Mouse (Mus musculus) kidney, adult 2 months (tissue): ENCODE measurements at regions not wholly inside any gene's neighbourhood (a gene's known extent, or its start where the extent isn't known, plus 50 kb on each side); places are given as distances from the start of the nearest gene placed in this dataset.

Source experiments
- DNase-seq: peaks from one replicate; pipeline ENCODE4 v3.0.0; 2021
- H3K27ac ChIP-seq: fragments of 200-500 bp; 2 replicates; pipeline ENCODE4 v1.5.1; 2012; ENCODE audit warnings: low read depth, low read length, control low read depth, inconsistent platforms; ENCODE audit not compliant: insufficient read depth
- H3K27me3 ChIP-seq: fragments of 200-500 bp; replicated peaks from 2 replicates; pipeline ENCODE4 v1.6.1; 2012; ENCODE audit warnings: mild to moderate bottlenecking, moderate library complexity, low read length, inconsistent platforms; ENCODE audit not compliant: control insufficient read depth, insufficient read depth
- H3K36me3 ChIP-seq: fragments of 200-500 bp; 2 replicates; pipeline ENCODE4 v1.6.1; 2012; ENCODE audit warnings: mild to moderate bottlenecking, moderate library complexity, low read length, inconsistent platforms; ENCODE audit not compliant: control insufficient read depth, insufficient read depth
- H3K4me1 ChIP-seq: fragments of 200-500 bp; 2 replicates; pipeline ENCODE4 v1.6.1; 2011; ENCODE audit warnings: low read length; ENCODE audit not compliant: control insufficient read depth, insufficient read depth
- H3K4me3 ChIP-seq: fragments of 200-500 bp; 2 replicates; pipeline ENCODE4 v1.5.1; 2011; ENCODE audit warnings: mild to moderate bottlenecking, low read depth, low read length, control low read depth; ENCODE audit not compliant: insufficient read depth
- CTCF ChIP-seq: fragments of 200-500 bp; conservative IDR thresholded peaks from 2 replicates; pipeline ENCODE4 v1.5.1; 2011; ENCODE audit warnings: low read depth, mild to moderate bottlenecking, control low read depth, low read length, moderate library complexity, mixed read lengths; ENCODE audit not compliant: insufficient read depth, insufficient read length
- POLR2A ChIP-seq: fragments of 200-500 bp; IDR thresholded peaks from one replicate; pipeline ENCODE4 v1.6.1; 2011; ENCODE audit warnings: low read depth, low read length, control low read depth
- WGBS: fragments of 180-500 bp; shearing (Covaris S2); methylation state at CpG from one replicate; pipeline ENCODE4 v1.1.7; 2018; 5-methylcytosine and 5-hydroxymethylcytosine counted together

- Histone ChIP-seq H3K4me1 (no peaks in the 10 kb centered on the region), H3K4me3 (no peak overlapping the region), H3K27me3 (no peaks in the 10 kb centered on the region), H3K36me3 (no peaks in the 10 kb centered on the region), H3K27ac (no peak overlapping the region)
- TF ChIP-seq POLR2A (no peak), CTCF (no peak)
- no peak for DNase-seq
- 82% methylated on average over 14 of the region's 14 CpGs for WGBS
Observed at GRCm38 (mm10) chr3:35250092-35250749, 503.7 kb upstream of the Atp11b start.

DNA sequence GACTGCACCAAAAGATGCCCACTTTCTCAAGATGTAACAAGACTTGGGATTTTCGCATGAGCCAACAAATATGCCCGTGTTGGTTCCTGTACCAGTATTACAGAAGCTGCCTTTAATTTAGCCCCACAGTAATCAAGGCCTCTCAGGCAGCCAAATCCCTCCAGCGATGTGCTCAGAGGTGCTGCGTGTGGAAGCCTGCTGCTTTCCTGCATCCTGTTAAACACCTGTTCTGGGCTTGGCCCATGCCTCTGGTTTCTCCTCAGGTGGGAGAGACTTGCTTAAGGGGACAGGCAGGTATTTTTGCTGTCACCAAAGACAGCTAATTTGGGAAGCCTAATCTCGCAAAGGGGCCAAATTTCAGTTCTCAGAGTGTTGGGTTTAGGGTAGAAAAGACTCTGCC lies 500.0 kb upstream of the Atp11b start:
- H3K4me3 ChIP-seq: no peak overlapping the region
- H3K36me3 ChIP-seq: no peaks in the 10 kb centered on the region
- TF ChIP-seq POLR2A: no peak
- TF ChIP-seq CTCF: no peak
- no peak overlapping the region for H3K27ac ChIP-seq
- DNase-seq: no peak
- H3K4me1 ChIP-seq: no peaks in the 10 kb centered on the region
- no peaks in the 10 kb centered on the region for H3K27me3 ChIP-seq
- WGBS: 68% methylated on average over 5 of the region's 5 CpGs

DNA sequence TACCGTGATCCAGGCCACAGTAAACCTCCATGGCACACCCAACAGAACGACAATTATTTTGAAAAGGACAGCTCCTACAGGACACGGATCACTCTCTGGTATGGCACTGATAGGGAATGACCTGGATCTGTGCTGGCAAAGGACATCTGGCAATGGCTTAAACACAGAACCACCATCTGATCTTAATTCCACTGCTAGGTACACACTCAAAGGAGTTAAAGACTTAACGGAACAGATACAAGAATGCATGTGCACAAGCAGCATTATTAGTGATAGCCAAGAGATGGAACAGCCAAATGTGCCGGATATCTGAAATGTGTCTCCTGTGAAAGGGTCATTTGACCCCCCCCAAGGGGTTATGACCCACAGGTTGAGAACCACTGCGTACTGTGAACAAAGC lies 493.0 kb upstream of the Atp11b start:
- Histone ChIP-seq H3K36me3 (no peaks in the 10 kb centered on the region), H3K4me1 (no peaks in the 10 kb centered on the region), H3K4me3 (no peak overlapping the region), H3K27ac (no peak overlapping the region), H3K27me3 (no peaks in the 10 kb centered on the region)
- WGBS: 87% methylated on average over 6 of the region's 6 CpGs
- DNase-seq: no peak
- TF ChIP-seq POLR2A: no peak
- no peak for TF ChIP-seq CTCF

GRCm38 (mm10) chr3:35268949-35269348 lies 485.0 kb upstream of the Atp11b start:
- TF ChIP-seq CTCF: no peak
- TF ChIP-seq POLR2A: no peak
- WGBS: 37% methylated on average over 4 of the region's 4 CpGs
- no peak overlapping the region for H3K27ac ChIP-seq
- no peak for DNase-seq
- H3K4me3 ChIP-seq: no peak overlapping the region
- no peaks in the 10 kb centered on the region for H3K36me3 ChIP-seq
- no peaks in the 10 kb centered on the region for H3K27me3 ChIP-seq
- peaks cover 2% of the 10 kb centered on the region; the same call in 1 of the 2 replicates for H3K4me1 ChIP-seq

DNA sequence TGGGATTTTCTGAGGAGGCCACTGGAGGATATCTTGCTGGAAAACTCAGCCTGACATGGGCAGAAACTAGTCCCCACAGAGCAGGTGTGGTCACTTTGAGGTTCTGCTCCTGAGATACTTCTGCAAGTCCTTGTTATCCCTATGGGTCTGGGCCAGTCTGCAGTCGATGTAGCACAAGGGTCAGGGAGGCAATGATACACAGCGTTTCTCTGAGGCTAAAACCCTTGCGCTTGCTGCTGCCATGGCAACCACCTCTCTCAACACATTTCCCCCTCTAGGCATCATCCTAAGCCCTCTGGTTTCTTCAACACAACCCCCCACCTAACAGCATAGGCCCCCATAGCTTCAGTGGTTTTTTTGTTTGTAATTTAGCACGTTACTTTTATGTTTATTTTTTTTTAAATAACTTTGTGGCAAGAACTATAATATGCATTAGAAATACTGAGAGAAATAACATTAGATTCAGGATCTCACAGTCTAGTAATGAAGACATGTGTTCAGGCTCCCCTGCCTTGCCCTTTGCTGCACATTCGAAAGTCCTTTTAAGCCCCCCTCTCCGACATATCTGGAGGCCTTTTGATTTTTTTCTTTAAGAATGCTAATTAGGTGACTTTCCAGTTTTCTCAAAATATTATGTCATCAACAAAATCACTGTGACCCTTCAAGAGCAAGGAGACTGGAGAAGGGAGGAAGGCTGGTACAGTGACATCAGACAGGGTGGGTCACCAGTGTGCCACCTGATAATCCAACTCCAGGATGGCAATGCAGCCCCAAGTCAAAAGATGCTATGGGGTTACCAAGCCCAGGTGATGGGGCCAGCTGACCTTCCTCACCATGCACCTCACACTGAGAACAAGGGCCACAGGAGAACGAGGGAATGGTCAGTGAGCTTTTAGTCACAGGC lies 483.7 kb upstream of the Atp11b start:
- H3K4me1 ChIP-seq: peaks cover 2% of the 10 kb centered on the region; the same call in 1 of the 2 replicates
- DNase-seq: no peak
- no peaks in the 10 kb centered on the region for H3K36me3 ChIP-seq
- TF ChIP-seq POLR2A: no peak
- H3K27me3 ChIP-seq: no peaks in the 10 kb centered on the region
- 66% methylated on average over 7 of the region's 7 CpGs for WGBS
- no peak overlapping the region for H3K27ac ChIP-seq
- no peak overlapping the region for H3K4me3 ChIP-seq

- 24% methylated on average over 5 of the region's 5 CpGs for whole genome bisulfite sequencing
- no peak for TF ChIP-seq CTCF
- no peak for TF ChIP-seq POLR2A
- H3K27me3 ChIP-seq: no peaks in the 10 kb centered on the region; the same call in 1 of the 2 replicates
- no peaks in the 10 kb centered on the region for H3K36me3 ChIP-seq
- no peak overlapping the region for H3K4me3 ChIP-seq
- DNase-seq: no peak
- no peaks in the 10 kb centered on the region for H3K4me1 ChIP-seq
- no peak overlapping the region for H3K27ac ChIP-seq
Observed at GRCm38 (mm10) chr3:35273546-35273945, 480.4 kb upstream of the Atp11b start.

GRCm38 (mm10) chr3:35280981-35281380 lies 472.9 kb upstream of the Atp11b start:
- Histone ChIP-seq H3K4me1 (no peaks in the 10 kb centered on the region), H3K4me3 (no peak overlapping the region), H3K27ac (no peak overlapping the region), H3K36me3 (no peaks in the 10 kb centered on the region), H3K27me3 (no peaks in the 10 kb centered on the region)
- 52% methylated on average over 5 of the region's 5 CpGs for WGBS
- no peak for DNase-seq
- TF ChIP-seq POLR2A (no peak), CTCF (no peak)
